Mouse (Mus musculus): ENCODE data around the gene Spaca4. TPM values are rescaled to one million over a fixed set of nuclear protein-coding genes. Genes with fewer than 3 reads are reported as not detected.

The Spaca4 gene
- polyA plus RNA-seq, 1 experiment from 2014 or later, result not detected

GRCm38 (mm10) chr7:45755703-45756102 is 30.1 kb upstream of the Spaca4 start:
- no peak overlapping the region for H3K9ac ChIP-seq (ENCODE audit: low read depth, low read length)
- H3K4me2 ChIP-seq (ENCODE audit: low read depth, low read length), result no peak overlapping the region
- no peak overlapping the region for H3K4me3 ChIP-seq (ENCODE audit: low read depth, low read length)
- no peaks in the 10 kb centered on the region for H3K9me3 ChIP-seq (replicated peaks; ENCODE audit: control insufficient read depth, low read length)
- ATAC-seq (ENCODE audit: low read depth), result no peak
- peaks cover 14% of the 10 kb centered on the region for H3K27me3 ChIP-seq (ENCODE audit: control insufficient read depth, insufficient read depth, low read depth, low read length)
- H3K27ac ChIP-seq (ENCODE audit: low read length), result no peak overlapping the region
- 52% methylated on average over 6 of the region's 6 CpGs for WGBS (ENCODE audit: insufficient replicate concordance)
- H3K4me1 ChIP-seq (ENCODE audit: control insufficient read depth, low read depth, low read length), result no peaks in the 10 kb centered on the region
- no peaks in the 10 kb centered on the region for H3K36me3 ChIP-seq (ENCODE audit: control insufficient read depth, insufficient read depth)

DNA sequence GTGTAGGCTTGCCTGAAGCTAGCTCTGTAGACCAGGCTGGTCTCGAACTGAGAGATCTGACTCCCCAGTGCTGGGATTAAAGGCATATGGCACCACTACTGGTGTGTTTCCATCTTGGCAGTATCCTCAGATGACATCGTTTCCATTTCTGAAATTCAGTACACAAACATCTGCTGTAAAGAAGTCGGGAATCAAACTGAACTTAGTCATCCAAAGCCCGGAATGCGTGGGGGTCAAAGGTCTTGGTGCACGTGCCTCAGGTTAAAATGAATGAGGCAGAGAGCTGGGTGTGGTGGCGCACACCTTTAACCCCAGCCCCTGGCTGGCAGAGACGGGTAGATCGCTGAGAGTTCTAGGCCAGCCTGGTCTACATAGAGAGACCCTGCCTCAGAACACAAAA is 24.5 kb upstream of the Spaca4 start:
- no peaks in the 10 kb centered on the region for H3K4me1 ChIP-seq (ENCODE audit: control insufficient read depth, low read depth, low read length)
- ATAC-seq (ENCODE audit: low read depth), result no peak
- WGBS (ENCODE audit: insufficient replicate concordance), result 52% methylated on average over 9 of the region's 9 CpGs

GRCm38 (mm10) chr7:45749401-45749800 is 23.8 kb upstream of the Spaca4 start:
- Histone ChIP-seq H3K9me3 (replicated peaks; ENCODE audit: control insufficient read depth, low read length) (no peaks in the 10 kb centered on the region), H3K4me2 (ENCODE audit: low read depth, low read length) (no peak overlapping the region), H3K36me3 (ENCODE audit: control insufficient read depth, insufficient read depth) (no peaks in the 10 kb centered on the region), H3K27me3 (ENCODE audit: control insufficient read depth, insufficient read depth, low read depth, low read length) (no peaks in the 10 kb centered on the region), H3K27ac (ENCODE audit: low read length) (no peak overlapping the region), H3K4me1 (ENCODE audit: control insufficient read depth, low read depth, low read length) (no peaks in the 10 kb centered on the region), H3K4me3 (ENCODE audit: low read depth, low read length) (no peak overlapping the region), H3K9ac (ENCODE audit: low read depth, low read length) (no peak overlapping the region)
- WGBS (ENCODE audit: insufficient replicate concordance), result 40% methylated on average over 10 of the region's 10 CpGs
- no peak for ATAC-seq (ENCODE audit: low read depth)

More for the DNA sequence above, 24.5 kb upstream of the Spaca4 start:
- Histone ChIP-seq H3K4me2 (ENCODE audit: low read depth, low read length) (no peak overlapping the region), H3K9ac (ENCODE audit: low read depth, low read length) (no peak overlapping the region), H3K36me3 (ENCODE audit: control insufficient read depth, insufficient read depth) (no peaks in the 10 kb centered on the region), H3K4me3 (ENCODE audit: low read depth, low read length) (no peak overlapping the region), H3K9me3 (replicated peaks; ENCODE audit: control insufficient read depth, low read length) (no peaks in the 10 kb centered on the region), H3K27me3 (ENCODE audit: control insufficient read depth, insufficient read depth, low read depth, low read length) (no peaks in the 10 kb centered on the region), H3K27ac (ENCODE audit: low read length) (no peak overlapping the region)

DNA sequence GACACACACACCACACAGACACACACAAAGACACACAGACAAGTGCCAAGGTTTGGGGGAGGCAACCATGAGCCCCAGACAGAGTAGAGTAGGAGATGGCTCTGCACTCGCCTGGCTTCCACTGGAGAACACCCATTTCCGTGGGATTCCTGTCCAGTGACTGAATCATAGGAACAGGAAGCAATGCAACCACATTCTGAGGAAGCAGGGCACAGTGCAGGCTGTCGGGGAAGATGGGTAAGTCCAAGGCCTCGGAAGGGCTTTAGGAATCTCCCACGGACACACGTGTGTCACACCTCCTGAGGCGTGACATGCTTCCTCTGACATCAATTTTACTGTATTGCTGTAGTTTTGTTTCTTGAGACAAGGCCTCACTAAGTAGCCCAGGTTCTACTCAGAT is 22.5 kb upstream of the Spaca4 start:
- ATAC-seq (ENCODE audit: low read depth), result no peak
- WGBS (ENCODE audit: insufficient replicate concordance), result 35% methylated on average over 7 of the region's 7 CpGs

GRCm38 (mm10) chr7:45747450-45747849 is 21.8 kb upstream of the Spaca4 start:
- Histone ChIP-seq H3K4me3 (ENCODE audit: low read depth, low read length) (no peak overlapping the region), H3K27ac (ENCODE audit: low read length) (no peak overlapping the region), H3K9me3 (replicated peaks; ENCODE audit: control insufficient read depth, low read length) (no peaks in the 10 kb centered on the region), H3K27me3 (ENCODE audit: control insufficient read depth, insufficient read depth, low read depth, low read length) (no peaks in the 10 kb centered on the region), H3K9ac (ENCODE audit: low read depth, low read length) (no peak overlapping the region), H3K4me2 (ENCODE audit: low read depth, low read length) (no peak overlapping the region), H3K4me1 (ENCODE audit: control insufficient read depth, low read depth, low read length) (no peaks in the 10 kb centered on the region), H3K36me3 (ENCODE audit: control insufficient read depth, insufficient read depth) (no peaks in the 10 kb centered on the region)
- 69% methylated on average over 5 of the region's 5 CpGs for WGBS (ENCODE audit: insufficient replicate concordance)
- ATAC-seq (ENCODE audit: low read depth), result no peak

More for the DNA sequence above, 22.5 kb upstream of the Spaca4 start:
- no peaks in the 10 kb centered on the region for H3K4me1 ChIP-seq (ENCODE audit: control insufficient read depth, low read depth, low read length)
- H3K4me2 ChIP-seq (ENCODE audit: low read depth, low read length), result no peak overlapping the region
- H3K27ac ChIP-seq (ENCODE audit: low read length), result no peak overlapping the region
- H3K9me3 ChIP-seq (replicated peaks; ENCODE audit: control insufficient read depth, low read length), result no peaks in the 10 kb centered on the region
- no peaks in the 10 kb centered on the region for H3K36me3 ChIP-seq (ENCODE audit: control insufficient read depth, insufficient read depth)
- H3K9ac ChIP-seq (ENCODE audit: low read depth, low read length), result no peak overlapping the region
- no peak overlapping the region for H3K4me3 ChIP-seq (ENCODE audit: low read depth, low read length)
- no peaks in the 10 kb centered on the region for H3K27me3 ChIP-seq (ENCODE audit: control insufficient read depth, insufficient read depth, low read depth, low read length)

- no peak for ATAC-seq (ENCODE audit: low read depth)
- Histone ChIP-seq H3K4me3 (ENCODE audit: low read depth, low read length) (no peak overlapping the region), H3K4me2 (ENCODE audit: low read depth, low read length) (no peak overlapping the region), H3K4me1 (ENCODE audit: control insufficient read depth, low read depth, low read length) (no peaks in the 10 kb centered on the region), H3K27ac (ENCODE audit: low read length) (no peak overlapping the region), H3K36me3 (ENCODE audit: control insufficient read depth, insufficient read depth) (no peaks in the 10 kb centered on the region), H3K9me3 (replicated peaks; ENCODE audit: control insufficient read depth, low read length) (no peaks in the 10 kb centered on the region), H3K9ac (ENCODE audit: low read depth, low read length) (no peak overlapping the region), H3K27me3 (ENCODE audit: control insufficient read depth, insufficient read depth, low read depth, low read length) (no peaks in the 10 kb centered on the region)
- WGBS (ENCODE audit: insufficient replicate concordance), result 61% methylated on average over 6 of the region's 6 CpGs
These were observed 20.9 kb upstream of the Spaca4 start for GRCm38 (mm10) chr7:45746518-45746917.

- Histone ChIP-seq H3K9me3 (replicated peaks; ENCODE audit: control insufficient read depth, low read length) (no peaks in the 10 kb centered on the region), H3K9ac (ENCODE audit: low read depth, low read length) (no peak overlapping the region), H3K4me3 (ENCODE audit: low read depth, low read length) (no peak overlapping the region), H3K27ac (ENCODE audit: low read length) (no peak overlapping the region), H3K27me3 (ENCODE audit: control insufficient read depth, insufficient read depth, low read depth, low read length) (no peaks in the 10 kb centered on the region), H3K4me1 (ENCODE audit: control insufficient read depth, low read depth, low read length) (no peaks in the 10 kb centered on the region), H3K4me2 (ENCODE audit: low read depth, low read length) (no peak overlapping the region), H3K36me3 (ENCODE audit: control insufficient read depth, insufficient read depth) (no peaks in the 10 kb centered on the region)
- 0 out of 2 replicates have a peak, but pooled peaks have one; percentile 24 for ATAC-seq (ENCODE audit: low read depth)
- WGBS (ENCODE audit: insufficient replicate concordance), result 38% methylated on average over 2 of the region's 2 CpGs
These were observed 18.8 kb upstream of the Spaca4 start for GRCm38 (mm10) chr7:45744387-45744786.

DNA sequence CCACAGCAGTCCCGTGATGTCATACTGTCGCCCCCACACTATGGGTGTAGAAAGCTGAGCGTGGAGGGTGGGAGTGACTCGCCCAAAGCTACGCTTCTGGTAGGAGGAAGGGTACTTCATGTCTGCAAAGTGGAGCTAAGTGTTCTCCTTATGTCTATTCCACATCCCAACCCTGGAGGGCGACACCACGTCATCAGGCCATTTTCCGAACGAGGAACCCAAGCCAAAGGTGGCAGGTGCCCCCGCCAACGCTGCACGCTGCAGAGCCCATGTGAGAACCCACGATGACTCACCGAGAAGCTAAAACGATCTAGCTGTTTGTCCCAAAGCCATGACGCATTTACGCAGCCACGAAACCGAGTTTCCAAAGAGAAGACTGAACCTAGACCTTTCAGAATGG is 16.7 kb upstream of the Spaca4 start:
- no peaks in the 10 kb centered on the region for H3K9me3 ChIP-seq (replicated peaks; ENCODE audit: control insufficient read depth, low read length)
- no peak overlapping the region for H3K27ac ChIP-seq (ENCODE audit: low read length)
- H3K4me2 ChIP-seq (ENCODE audit: low read depth, low read length), result peak overlapping the region; percentile 35; the same call in 1 of the 2 replicates
- no peak for ATAC-seq (ENCODE audit: low read depth)
- H3K4me1 ChIP-seq (ENCODE audit: control insufficient read depth, low read depth, low read length), result no peaks in the 10 kb centered on the region
- 21% methylated on average over 19 of the region's 19 CpGs for WGBS (ENCODE audit: insufficient replicate concordance)
- H3K4me3 ChIP-seq (ENCODE audit: low read depth, low read length), result peak overlapping the region; percentile 1; the same call in 1 of the 2 replicates
- H3K9ac ChIP-seq (ENCODE audit: low read depth, low read length), result no peak overlapping the region
- H3K36me3 ChIP-seq (ENCODE audit: control insufficient read depth, insufficient read depth), result no peaks in the 10 kb centered on the region
- no peaks in the 10 kb centered on the region for H3K27me3 ChIP-seq (ENCODE audit: control insufficient read depth, insufficient read depth, low read depth, low read length)

DNA sequence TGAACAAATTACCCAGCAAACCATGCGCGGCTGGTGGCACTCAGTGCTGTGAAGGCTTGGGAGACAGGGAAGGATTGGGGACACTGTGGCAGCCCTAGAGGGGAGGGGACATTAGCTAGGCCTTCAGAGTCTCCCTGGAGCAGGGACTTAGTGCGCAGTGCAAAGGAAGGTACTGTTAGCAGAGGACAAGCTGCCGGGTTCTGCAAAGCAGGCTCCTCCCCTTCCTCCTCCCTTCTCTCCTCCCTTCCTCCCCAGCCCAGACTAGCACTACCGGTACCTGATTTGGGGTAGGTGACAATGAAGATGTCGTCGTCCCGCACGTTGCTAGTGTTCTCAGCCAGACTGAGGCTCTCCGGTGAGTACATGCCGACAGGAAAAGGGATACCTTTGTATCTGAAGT is 16.2 kb upstream of the Spaca4 start:
- no peak for ATAC-seq (ENCODE audit: low read depth)

More for the DNA sequence above, 16.2 kb upstream of the Spaca4 start:
- Histone ChIP-seq H3K27me3 (ENCODE audit: control insufficient read depth, insufficient read depth, low read depth, low read length) (no peaks in the 10 kb centered on the region), H3K4me3 (ENCODE audit: low read depth, low read length) (peak overlapping the region; percentile 1; the same call in 1 of the 2 replicates), H3K9ac (ENCODE audit: low read depth, low read length) (no peak overlapping the region), H3K4me1 (ENCODE audit: control insufficient read depth, low read depth, low read length) (no peaks in the 10 kb centered on the region), H3K36me3 (ENCODE audit: control insufficient read depth, insufficient read depth) (no peaks in the 10 kb centered on the region), H3K4me2 (ENCODE audit: low read depth, low read length) (peak overlapping the region; percentile 35; the same call in 1 of the 2 replicates), H3K9me3 (replicated peaks; ENCODE audit: control insufficient read depth, low read length) (no peaks in the 10 kb centered on the region), H3K27ac (ENCODE audit: low read length) (no peak overlapping the region)
- WGBS (ENCODE audit: insufficient replicate concordance), result 21% methylated on average over 11 of the region's 11 CpGs
